Mouse (Mus musculus) hindbrain, embryonic 15.5 days (tissue): ENCODE data around the gene Mlycd. TPM values are rescaled to one million over a fixed set of nuclear protein-coding genes. Genes with fewer than 3 reads are reported as not detected.
"Not testable (repeated sequence)": the region's sequence is repeated elsewhere in the genome, so short reads cannot be mapped to it uniquely, and the experiment has no call there.

Experiments used
- ATAC-seq: fragments of 200-750 bp; cut with Nextera tagmentation; 2 replicates; pipeline ENCODE4 v1.8.0; 2017; ENCODE audit warnings: low read depth, moderate number of reproducible peaks, moderate TSS enrichment; ENCODE audit not compliant: low FRiP score
- H3K27ac ChIP-seq: fragments of 300-500 bp; sonication (generic); replicated peaks from 2 replicates; pipeline ENCODE4 v1.5.1; 2015; ENCODE audit warnings: mild to moderate bottlenecking, inconsistent platforms
- H3K27me3 ChIP-seq: fragments of 300-500 bp; sonication (generic); 2 replicates; pipeline ENCODE4 v1.6.1; 2015; ENCODE audit warnings: control low read depth, inconsistent platforms
- H3K36me3 ChIP-seq: fragments of 300-500 bp; sonication (generic); 2 replicates; pipeline ENCODE4 v1.6.1; 2015; ENCODE audit warnings: control low read depth, inconsistent platforms
- H3K4me1 ChIP-seq: fragments of 300-500 bp; sonication (generic); replicated peaks from 2 replicates; pipeline ENCODE4 v1.6.1; 2015; ENCODE audit warnings: control low read depth, inconsistent platforms
- H3K4me2 ChIP-seq: fragments of 300-500 bp; sonication (generic); 2 replicates; pipeline ENCODE4 v1.6.1; 2015; ENCODE audit warnings: moderate library complexity, mild to moderate bottlenecking, inconsistent platforms
- H3K4me3 ChIP-seq: fragments of 300-500 bp; sonication (generic); 2 replicates; pipeline ENCODE4 v1.5.1; 2015; ENCODE audit warnings: mild to moderate bottlenecking, inconsistent platforms
- H3K9ac ChIP-seq: fragments of 300-500 bp; sonication (generic); 2 replicates; pipeline ENCODE4 v1.6.1; 2015; ENCODE audit warnings: inconsistent platforms
- H3K9me3 ChIP-seq: fragments of 300-500 bp; sonication (generic); 2 replicates; pipeline ENCODE4 v1.6.1; 2016; ENCODE audit warnings: control low read depth, inconsistent platforms
- WGBS: fragments of 180-500 bp; shearing (Covaris S2); methylation state at CpG from one replicate; pipeline ENCODE4 v1.1.7; 2015; 5-methylcytosine and 5-hydroxymethylcytosine counted together
- polyA plus RNA-seq: library from polyadenylated mRNA; unstranded; fragments of >200 nt; fragmentation: Nextera tagmentation; extraction: Ambion mirVana; gene quantifications from 2 replicates; pipeline ENCODE4 v1.2.1, GENCODE M21; 2015

Gene Mlycd
- 16.8 and 18.5 TPM in 2 replicates for polyA plus RNA-seq

- Histone ChIP-seq H3K27ac (peak within 1 kb of the TSS; percentile 91), H3K4me1 (peaks cover 26% of the 10 kb centered on the region), H3K4me3 (peak within 1 kb of the TSS; percentile 91), H3K9me3 (no peaks in the 10 kb centered on the region), H3K36me3 (no peaks in the 10 kb centered on the region), H3K9ac (peak within 1 kb of the TSS; percentile 92), H3K4me2 (peak within 1 kb of the TSS; percentile 100), H3K27me3 (no peaks in the 10 kb centered on the region)
- 1% methylated on average over 43 of the region's 44 CpGs for whole genome bisulfite sequencing
- ATAC-seq = peak; percentile 95
Measured at GRCm38 (mm10) chr8:119394524-119395026, at the start of gene Mlycd. TSS of gene Mlycd (plus strand) at chr8:119394878.

GRCm38 (mm10) chr8:119345029-119345682 lies 49.5 kb upstream of the Mlycd start:
- H3K4me2 ChIP-seq = peak overlapping the region; percentile 62
- WGBS = 55% methylated on average over 22 of the region's 22 CpGs
- H3K27ac ChIP-seq = no peak overlapping the region
- peak overlapping the region; percentile 92 for H3K4me3 ChIP-seq
- no peaks in the 10 kb centered on the region for H3K9me3 ChIP-seq
- H3K4me1 ChIP-seq = peaks cover 15% of the 10 kb centered on the region
- peak overlapping the region; percentile 97 for H3K9ac ChIP-seq
- peaks cover 2% of the 10 kb centered on the region; the same call in 1 of the 2 replicates for H3K27me3 ChIP-seq
- H3K36me3 ChIP-seq = peaks cover 35% of the 10 kb centered on the region
- ATAC-seq = no peak

DNA sequence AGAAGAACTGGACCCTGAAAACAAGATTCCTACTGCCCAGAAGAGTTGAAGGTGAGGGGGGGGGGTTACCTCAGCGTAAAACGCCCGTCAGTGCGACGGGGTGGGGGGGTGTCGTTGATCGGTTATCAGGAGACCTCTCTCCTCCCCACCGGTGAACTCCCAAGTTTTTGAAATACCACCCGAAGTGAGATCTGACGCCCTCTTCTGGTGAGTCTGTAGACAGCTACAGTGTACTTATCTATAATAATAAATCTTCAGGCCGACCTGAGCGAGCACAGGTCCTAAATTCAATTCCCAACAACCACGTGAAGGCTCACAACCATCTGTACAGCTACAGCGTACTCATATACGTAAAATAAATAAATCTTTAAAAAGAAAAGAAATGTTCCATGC lies 49.0 kb upstream of the Mlycd start:
- H3K27ac ChIP-seq = no peak overlapping the region
- H3K27me3 ChIP-seq = peaks cover 2% of the 10 kb centered on the region; the same call in 1 of the 2 replicates
- H3K4me1 ChIP-seq = peaks cover 15% of the 10 kb centered on the region
- H3K36me3 ChIP-seq = peaks cover 35% of the 10 kb centered on the region
- H3K4me2 ChIP-seq = peak overlapping the region; percentile 62
- ATAC-seq = no peak
- 87% methylated on average over 15 of the region's 15 CpGs for whole genome bisulfite sequencing
- peak overlapping the region; percentile 92 for H3K4me3 ChIP-seq
- H3K9ac ChIP-seq = peak overlapping the region; percentile 97; the same call in 1 of the 2 replicates
- H3K9me3 ChIP-seq = no peaks in the 10 kb centered on the region

GRCm38 (mm10) chr8:119351647-119352046 lies 43.0 kb upstream of the Mlycd start:
- Histone ChIP-seq H3K4me2 (no peak overlapping the region), H3K9ac (no peak overlapping the region), H3K36me3 (peaks cover 31% of the 10 kb centered on the region), H3K27ac (no peak overlapping the region), H3K4me3 (no peak overlapping the region), H3K27me3 (no peaks in the 10 kb centered on the region), H3K9me3 (no peaks in the 10 kb centered on the region), H3K4me1 (no peaks in the 10 kb centered on the region)
- ATAC-seq = no peak
- 93% methylated on average over 19 of the region's 19 CpGs for WGBS

GRCm38 (mm10) chr8:119352977-119353658 lies 41.6 kb upstream of the Mlycd start:
- H3K9ac ChIP-seq = no peak overlapping the region
- no peak overlapping the region for H3K4me3 ChIP-seq
- no peak overlapping the region for H3K4me2 ChIP-seq
- no peak overlapping the region for H3K27ac ChIP-seq
- no peaks in the 10 kb centered on the region for H3K4me1 ChIP-seq
- no peaks in the 10 kb centered on the region for H3K27me3 ChIP-seq
- WGBS = 87% methylated on average over 10 of the region's 10 CpGs
- H3K36me3 ChIP-seq = peaks cover 17% of the 10 kb centered on the region
- H3K9me3 ChIP-seq = no peaks in the 10 kb centered on the region
- no peak for ATAC-seq

DNA sequence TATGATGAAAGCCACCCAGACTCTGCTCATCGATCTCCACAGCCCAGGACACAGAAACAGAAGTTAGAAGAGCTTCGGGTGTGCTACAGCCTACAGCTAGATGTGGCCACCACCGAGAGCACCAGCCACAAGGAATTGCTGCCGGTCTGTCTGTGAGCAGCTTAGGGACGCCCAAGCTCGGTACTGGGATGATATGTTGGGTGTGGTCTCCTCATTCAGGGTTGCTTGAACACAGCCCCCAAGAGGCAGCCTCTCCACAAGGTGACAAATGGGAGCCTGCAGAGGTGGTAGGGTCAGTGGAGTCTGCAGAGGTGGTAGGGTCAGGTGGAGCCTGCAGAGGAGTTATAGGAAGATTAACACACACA lies 41.0 kb upstream of the Mlycd start:
- no peak for ATAC-seq
- 90% methylated on average over 6 of the region's 6 CpGs for WGBS
- Histone ChIP-seq H3K27ac (no peak overlapping the region), H3K27me3 (no peaks in the 10 kb centered on the region), H3K9ac (no peak overlapping the region), H3K9me3 (no peaks in the 10 kb centered on the region), H3K4me2 (no peak overlapping the region), H3K4me1 (no peaks in the 10 kb centered on the region), H3K4me3 (no peak overlapping the region), H3K36me3 (peaks cover 11% of the 10 kb centered on the region)

- not testable (repeated sequence) for H3K4me1 ChIP-seq, H3K4me2 ChIP-seq, H3K9me3 ChIP-seq, H3K27ac ChIP-seq, H3K27me3 ChIP-seq, ATAC-seq, H3K36me3 ChIP-seq, H3K9ac ChIP-seq, H3K4me3 ChIP-seq
- WGBS = 63% methylated on average over 5 of the region's 5 CpGs
Measured at GRCm38 (mm10) chr8:119356631-119357030, 38.0 kb upstream of the Mlycd start.

- WGBS = 84% methylated on average over 7 of the region's 7 CpGs
Measured at GRCm38 (mm10) chr8:119358175-119358574, 36.5 kb upstream of the Mlycd start.

DNA sequence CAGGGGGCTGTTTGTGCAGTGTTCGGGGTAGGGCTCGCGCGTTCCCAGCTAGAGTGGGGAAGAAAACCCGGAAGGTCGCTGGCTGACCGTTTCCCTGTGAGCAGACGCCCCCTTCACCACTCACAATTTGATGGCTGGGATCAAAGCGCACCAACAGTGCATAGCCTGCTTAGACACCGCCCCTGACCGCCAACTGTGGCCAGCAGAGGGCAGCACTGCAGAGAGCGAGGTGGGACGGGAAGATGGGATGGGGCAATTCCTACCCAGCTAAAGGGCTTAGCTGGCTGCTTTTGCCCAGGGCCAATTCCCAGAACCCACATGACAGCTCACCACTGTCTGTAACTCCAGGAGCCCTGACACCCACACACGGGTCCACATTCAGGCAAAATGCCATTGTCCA lies 35.8 kb upstream of the Mlycd start:
- no peaks in the 10 kb centered on the region for H3K36me3 ChIP-seq
- 52% methylated on average over 14 of the region's 14 CpGs for WGBS

More at GRCm38 (mm10) chr8:119358175-119358574, 36.5 kb upstream of the Mlycd start:
- no peak overlapping the region for H3K4me2 ChIP-seq
- no peaks in the 10 kb centered on the region for H3K4me1 ChIP-seq
- no peaks in the 10 kb centered on the region for H3K27me3 ChIP-seq
- no peak overlapping the region for H3K27ac ChIP-seq
- no peak overlapping the region for H3K9ac ChIP-seq
- H3K9me3 ChIP-seq = no peaks in the 10 kb centered on the region
- ATAC-seq = no peak
- no peak overlapping the region for H3K4me3 ChIP-seq
- no peaks in the 10 kb centered on the region for H3K36me3 ChIP-seq

DNA sequence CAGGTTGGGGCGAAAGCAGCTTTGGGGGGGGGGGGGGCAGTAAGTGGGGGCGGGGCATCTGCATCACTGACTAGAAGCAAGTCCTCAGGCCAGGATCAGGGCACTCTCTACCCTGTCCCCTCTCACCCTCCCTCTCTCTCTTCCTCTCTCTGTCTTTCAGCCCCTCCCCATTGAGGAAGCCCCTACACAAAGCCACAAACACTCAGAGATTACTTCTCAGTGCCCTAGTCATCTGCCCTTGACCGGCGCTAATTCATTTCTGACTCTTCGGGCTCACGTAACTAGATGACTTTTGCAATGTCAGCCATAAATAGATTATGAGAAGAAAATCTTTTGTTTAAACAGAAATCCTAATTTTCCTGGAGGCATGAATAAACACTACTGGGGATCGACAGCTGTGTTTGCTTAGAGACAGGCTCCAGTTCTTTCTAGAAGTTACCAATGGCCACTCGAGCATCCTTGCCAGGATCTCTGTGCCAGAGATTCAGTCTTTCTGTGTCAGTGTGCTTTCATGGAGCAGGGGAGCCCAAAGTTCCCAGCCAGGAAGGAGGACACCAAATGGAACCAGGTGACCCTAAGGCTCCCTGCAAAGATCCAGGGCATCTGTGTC lies 33.9 kb upstream of the Mlycd start:
- no peak for ATAC-seq
- WGBS = 72% methylated on average over 8 of the region's 8 CpGs
- no peak overlapping the region for H3K27ac ChIP-seq
- H3K36me3 ChIP-seq = no peaks in the 10 kb centered on the region
- H3K4me1 ChIP-seq = no peaks in the 10 kb centered on the region
- H3K9me3 ChIP-seq = no peaks in the 10 kb centered on the region
- no peak overlapping the region for H3K9ac ChIP-seq
- no peaks in the 10 kb centered on the region for H3K27me3 ChIP-seq
- H3K4me3 ChIP-seq = no peak overlapping the region
- H3K4me2 ChIP-seq = no peak overlapping the region

More for the DNA sequence above, 35.8 kb upstream of the Mlycd start:
- H3K27me3 ChIP-seq = no peaks in the 10 kb centered on the region
- ATAC-seq = no peak
- no peaks in the 10 kb centered on the region for H3K9me3 ChIP-seq
- no peak overlapping the region for H3K9ac ChIP-seq
- H3K4me2 ChIP-seq = no peak overlapping the region
- no peaks in the 10 kb centered on the region for H3K4me1 ChIP-seq
- H3K27ac ChIP-seq = no peak overlapping the region
- no peak overlapping the region for H3K4me3 ChIP-seq

GRCm38 (mm10) chr8:119374716-119375115 lies 20.0 kb upstream of the Mlycd start:
- not testable (repeated sequence) for H3K4me2 ChIP-seq, H3K36me3 ChIP-seq, H3K9me3 ChIP-seq, H3K9ac ChIP-seq, H3K4me1 ChIP-seq, H3K4me3 ChIP-seq, H3K27me3 ChIP-seq, ATAC-seq, H3K27ac ChIP-seq
- WGBS = 90% methylated on average over 9 of the region's 9 CpGs

DNA sequence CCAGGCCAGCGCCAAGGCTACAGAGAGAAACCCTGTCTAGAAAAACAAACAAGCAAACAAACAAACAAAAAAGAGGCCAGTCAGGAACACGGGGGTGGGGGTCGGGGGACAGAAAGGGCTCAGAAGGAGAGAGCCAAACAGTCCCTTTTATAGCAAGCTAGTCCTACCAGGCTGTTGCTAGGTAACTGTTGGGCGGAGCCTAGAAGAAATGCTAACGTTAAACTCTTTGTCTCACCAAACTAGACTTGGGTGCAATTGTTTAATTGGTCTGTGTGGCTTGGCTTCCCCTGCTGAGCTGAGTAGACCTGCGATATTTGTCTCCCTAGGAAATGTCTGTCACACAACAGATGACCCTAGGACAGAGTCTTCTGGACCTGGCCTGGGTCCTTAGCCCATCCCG lies 16.2 kb upstream of the Mlycd start:
- no peak overlapping the region for H3K4me2 ChIP-seq
- no peaks in the 10 kb centered on the region for H3K36me3 ChIP-seq
- no peaks in the 10 kb centered on the region for H3K9me3 ChIP-seq
- no peak overlapping the region for H3K4me3 ChIP-seq
- 55% methylated on average over 7 of the region's 7 CpGs for WGBS
- H3K27me3 ChIP-seq = no peaks in the 10 kb centered on the region
- H3K27ac ChIP-seq = no peak overlapping the region
- H3K4me1 ChIP-seq = no peaks in the 10 kb centered on the region
- ATAC-seq = no peak
- H3K9ac ChIP-seq = no peak overlapping the region
